Mouse (Mus musculus) MEL (cell line): Measurements from ENCODE around the gene Meiob. TPM values are rescaled to one million over a fixed set of nuclear protein-coding genes. Genes with fewer than 3 reads are reported as not detected.
A peak's percentile ranks its signal among the peaks of the same experiment; 100 is the strongest.

ENCODE experiments used
- DNase-seq: peaks from one replicate; pipeline ENCODE4 v3.0.0; 2011; ENCODE audit warnings: low read depth, low spot score
- H3K27ac ChIP-seq: 2 replicates; pipeline ENCODE4 v1.5.1; 2012; ENCODE audit warnings: low read depth, mild to moderate bottlenecking, control low read depth, low read length, moderate library complexity; ENCODE audit not compliant: control insufficient read depth
- H3K27me3 ChIP-seq, 2 experiments: fragments of 150-350 bp in 1 of 2; sonication (generic) in 1 of 2; 2 replicates each; pipeline ENCODE4 v1.6.1; 2012; ENCODE audit warnings: low read length in 2 of 2, mild to moderate bottlenecking in 2 of 2, improper control_type of control experiment in 1 of 2, moderate library complexity in 1 of 2; ENCODE audit not compliant: insufficient read depth in 2 of 2, control insufficient read depth in 1 of 2
- H3K36me3 ChIP-seq, 2 experiments: 2 replicates each; pipeline ENCODE4 v1.6.1; 2012 to 2014; ENCODE audit warnings: low read length in 2 of 2, improper control_type of control experiment in 1 of 2, inconsistent platforms in 1 of 2, mild to moderate bottlenecking in 1 of 2; ENCODE audit not compliant: insufficient read depth in 2 of 2, control insufficient read depth in 1 of 2
- H3K4me1 ChIP-seq, 2 experiments: fragments of 150-350 bp in 1 of 2; sonication (generic) in 1 of 2; 2 replicates each; pipeline ENCODE4 v1.6.1; 2012; ENCODE audit warnings: low read length in 2 of 2, improper control_type of control experiment in 1 of 2, mild to moderate bottlenecking in 1 of 2; ENCODE audit not compliant: insufficient read depth in 2 of 2, control insufficient read depth in 1 of 2
- H3K4me3 ChIP-seq, 2 experiments: fragments of 150-350 bp in 1 of 2; sonication (generic) in 1 of 2; 2 replicates each; pipeline ENCODE4 v1.5.1; 2012; ENCODE audit warnings: low read depth in 2 of 2, low read length in 2 of 2, mild to moderate bottlenecking in 2 of 2, moderate library complexity in 2 of 2, control low read depth in 1 of 2, improper control_type of control experiment in 1 of 2; ENCODE audit not compliant: control insufficient read depth in 1 of 2, insufficient read depth in 1 of 2
- H3K79me2 ChIP-seq: 2 replicates; pipeline ENCODE4 v1.6.1; 2012; ENCODE audit warnings: mild to moderate bottlenecking, low read length, moderate library complexity; ENCODE audit not compliant: control insufficient read depth, poor library complexity, insufficient read depth
- H3K9ac ChIP-seq: 2 replicates; pipeline ENCODE4 v1.6.1; 2012; ENCODE audit warnings: low read depth, mild to moderate bottlenecking, control low read depth, low read length, moderate library complexity; ENCODE audit not compliant: control insufficient read depth, poor library complexity, severe bottlenecking
- H3K9me3 ChIP-seq: fragments of 150-350 bp; sonication (generic); replicated peaks from 2 replicates; pipeline ENCODE4 v1.6.1; 2012; ENCODE audit warnings: mild to moderate bottlenecking, low read length, improper control_type of control experiment, moderate library complexity; ENCODE audit not compliant: insufficient read depth
- CTCF ChIP-seq, 3 experiments: IDR thresholded peaks in 2 of 3; conservative IDR thresholded peaks in 1 of 3; 2 replicates each; pipeline ENCODE4 v1.5.1; 2011 to 2012; ENCODE audit warnings: low read length in 3 of 3, low read depth in 2 of 3, mild to moderate bottlenecking in 2 of 3, improper control_type of control experiment in 1 of 3, inconsistent platforms in 1 of 3, mixed read lengths in 1 of 3, moderate library complexity in 1 of 3; ENCODE audit not compliant: control insufficient read depth in 1 of 3, insufficient read depth in 1 of 3, poor library complexity in 1 of 3, severe bottlenecking in 1 of 3
- ELF1 ChIP-seq: IDR thresholded peaks from 2 replicates; pipeline ENCODE4 v1.6.1; 2014; ENCODE audit warnings: low read depth, mild to moderate bottlenecking, inconsistent platforms, low read length, improper control_type of control experiment, moderate library complexity
- GATA1 ChIP-seq: IDR thresholded peaks from 2 replicates; pipeline ENCODE4 v1.6.1; 2011; ENCODE audit warnings: low read depth, low read length, improper control_type of control experiment
- KAT2A ChIP-seq: conservative IDR thresholded peaks from 2 replicates; pipeline ENCODE4 v1.6.1; 2012; ENCODE audit warnings: low read depth, low read length, improper control_type of control experiment, inconsistent platforms
- MAX ChIP-seq: IDR thresholded peaks from 2 replicates; pipeline ENCODE4 v1.6.1; 2011; ENCODE audit warnings: low read length, improper control_type of control experiment
- MEF2A ChIP-seq: IDR thresholded peaks from 2 replicates; pipeline ENCODE4 v1.6.1; 2014; ENCODE audit warnings: low read depth, mild to moderate bottlenecking, inconsistent platforms, low read length, improper control_type of control experiment; ENCODE audit not compliant: poor library complexity, insufficient replicate concordance, severe bottlenecking; ENCODE audit errors: extremely low read depth
- MXI1 ChIP-seq: IDR thresholded peaks from 2 replicates; pipeline ENCODE4 v1.6.1; 2011; ENCODE audit warnings: mild to moderate bottlenecking, low read depth, low read length, improper control_type of control experiment
- MYC ChIP-seq: IDR thresholded peaks from 2 replicates; pipeline ENCODE4 v1.6.1; 2011; ENCODE audit warnings: low read depth, mild to moderate bottlenecking, low read length, improper control_type of control experiment, moderate library complexity
- NELFE ChIP-seq: IDR thresholded peaks from 2 replicates; pipeline ENCODE4 v1.6.1; 2011; ENCODE audit warnings: low read depth, low read length, improper control_type of control experiment
- POLR2AphosphoS5 ChIP-seq: IDR thresholded peaks from 2 replicates; pipeline ENCODE4 v1.6.1; 2012; ENCODE audit warnings: low read depth, borderline replicate concordance, mild to moderate bottlenecking, inconsistent platforms, low read length, moderate library complexity, mixed read lengths
- RAD21 ChIP-seq: IDR thresholded peaks from 2 replicates; pipeline ENCODE4 v1.6.1; 2011; ENCODE audit warnings: mild to moderate bottlenecking, low read depth, low read length, improper control_type of control experiment
- RCOR1 ChIP-seq: IDR thresholded peaks from 2 replicates; pipeline ENCODE4 v1.6.1; 2012; ENCODE audit warnings: low read depth, mild to moderate bottlenecking, inconsistent platforms, low read length, improper control_type of control experiment
- SIN3A ChIP-seq: IDR thresholded peaks from 2 replicates; pipeline ENCODE4 v1.6.1; 2012; ENCODE audit warnings: low read length, improper control_type of control experiment, inconsistent platforms
- USF1 ChIP-seq: IDR thresholded peaks from 2 replicates; pipeline ENCODE4 v1.6.1; 2014; ENCODE audit warnings: low read depth, mild to moderate bottlenecking, inconsistent platforms, low read length, improper control_type of control experiment, moderate library complexity
- USF2 ChIP-seq, 2 experiments: IDR thresholded peaks; 2 replicates each; pipeline ENCODE4 v1.6.1; 2011 to 2012; ENCODE audit warnings: improper control_type of control experiment in 2 of 2, low read length in 2 of 2, borderline replicate concordance in 1 of 2, inconsistent platforms in 1 of 2, low read depth in 1 of 2, mild to moderate bottlenecking in 1 of 2; ENCODE audit not compliant: insufficient read depth in 1 of 2
- ZC3H11A ChIP-seq: IDR thresholded peaks from 2 replicates; pipeline ENCODE4 v1.6.1; 2012; ENCODE audit warnings: low read depth, mild to moderate bottlenecking, inconsistent platforms, low read length, improper control_type of control experiment
- ZKSCAN1 ChIP-seq: IDR thresholded peaks from 2 replicates; pipeline ENCODE4 v1.6.1; 2012; ENCODE audit warnings: low read depth, mild to moderate bottlenecking, inconsistent platforms, low read length, improper control_type of control experiment, moderate library complexity
- polyA plus RNA-seq, 2 experiments: library from polyadenylated mRNA; stranded (reverse) in 1 of 2; unstranded in 1 of 2; fragments of >175 nt in 1 of 2; fragments of >200 nt in 1 of 2; gene quantifications; 2 replicates each; pipeline versions ENCODE4 v1.2.1 to v1.2.4; 2012; ENCODE audit warnings: low replicate concordance in 2 of 2, low read depth in 1 of 2; ENCODE audit not compliant: insufficient read length in 2 of 2, insufficient read depth in 1 of 2, missing spikeins in 1 of 2
- total RNA-seq: library from RNA; depleted of rRNA; stranded (reverse); fragments of 300-350 nt; gene quantifications from 2 replicates; pipeline ENCODE4 v1.2.3, GENCODE M21; 2012

The Meiob gene
- total and polyA plus RNA-seq, 3 experiments = 0.11 to 0.15 TPM; not detected in 1

GRCm38 (mm10) chr17:24777073-24777472 lies 27.0 kb upstream of the Meiob start:
- H3K4me3 ChIP-seq = no peak overlapping the region
- H3K79me2 ChIP-seq = no peaks in the 10 kb centered on the region
- H3K9me3 ChIP-seq = no peaks in the 10 kb centered on the region
- no peak overlapping the region for H3K9ac ChIP-seq
- H3K27ac ChIP-seq = no peak overlapping the region
- H3K4me1 ChIP-seq = no peaks in the 10 kb centered on the region
- H3K27me3 ChIP-seq = peaks cover 0 to 2% of the 10 kb centered on the region in 2 experiments
- no peaks in the 10 kb centered on the region for H3K36me3 ChIP-seq
- TF ChIP-seq USF2 (IDR thresholded peaks at IDR 0.05; ENCODE audit: borderline replicate concordance in 1 of 2, insufficient read depth in 1 of 2, low read depth in 1 of 2, low read length in 2 of 2) = no peak
- TF ChIP-seq CTCF (IDR thresholded peaks at IDR 0.05 in 2 of 3, conservative IDR thresholded peaks at IDR 0.05 in 1 of 3; ENCODE audit: control insufficient read depth in 1 of 3, insufficient read depth in 1 of 3, low read depth in 2 of 3, low read length in 3 of 3, poor library complexity in 1 of 3, severe bottlenecking in 1 of 3) = no peak
- no peak for TF ChIP-seq USF1
- no peak for TF ChIP-seq KAT2A
- TF ChIP-seq POLR2AphosphoS5 = no peak
- no peak for TF ChIP-seq GATA1
- no peak for TF ChIP-seq ZKSCAN1
- no peak for TF ChIP-seq MXI1
- TF ChIP-seq NELFE = no peak
- TF ChIP-seq MYC = no peak
- no peak for TF ChIP-seq SIN3A
- TF ChIP-seq MEF2A = no peak
- no peak for TF ChIP-seq ELF1
- no peak for TF ChIP-seq RAD21
- DNase-seq = no peak

- H3K9ac ChIP-seq = no peak overlapping the region
- H3K4me1 ChIP-seq = no peaks in the 10 kb centered on the region
- DNase-seq = peak; percentile 53
- no peaks in the 10 kb centered on the region for H3K36me3 ChIP-seq
- H3K79me2 ChIP-seq = no peaks in the 10 kb centered on the region
- no peaks in the 10 kb centered on the region for H3K9me3 ChIP-seq
- no peak overlapping the region for H3K4me3 ChIP-seq
- H3K27me3 ChIP-seq = peaks cover 0 to 3% of the 10 kb centered on the region in 2 experiments; a peak in 2 of 4 replicates
- no peak overlapping the region for H3K27ac ChIP-seq
- TF ChIP-seq ZC3H11A (no peak), MYC (no peak), KAT2A (no peak), RCOR1 (no peak), ZKSCAN1 (no peak), MAX (no peak)
Observed at GRCm38 (mm10) chr17:24780821-24781220, 23.3 kb upstream of the Meiob start.
